Mouse (Mus musculus) liver, embryonic 11.5 days (tissue): ENCODE measurements around the gene Slc4a3. TPM values are rescaled to one million over a fixed set of nuclear protein-coding genes. Genes with fewer than 3 reads are reported as not detected.

Experiments used
- ATAC-seq: fragments of 200-750 bp; cut with Nextera tagmentation; replicated peaks from 2 replicates; pipeline ENCODE4 v1.8.0; 2017; ENCODE audit warnings: moderate number of reproducible peaks, mild to moderate bottlenecking, moderate TSS enrichment, moderate library complexity; ENCODE audit not compliant: low FRiP score
- DNase-seq: peaks from one replicate; pipeline ENCODE4 v3.0.0-alpha.2; 2017; ENCODE audit warnings: low spot score
- H3K27ac ChIP-seq: fragments of 300-500 bp; sonication (generic); 2 replicates; pipeline ENCODE4 v1.5.1; 2014; ENCODE audit warnings: mild to moderate bottlenecking, low read depth, low read length, control low read depth
- H3K27me3 ChIP-seq: fragments of 300-500 bp; sonication (generic); replicated peaks from 2 replicates; pipeline ENCODE4 v1.6.1; 2014; ENCODE audit warnings: low read length, mixed read lengths; ENCODE audit not compliant: control insufficient read depth, insufficient read depth
- H3K36me3 ChIP-seq: fragments of 300-500 bp; sonication (generic); 2 replicates; pipeline ENCODE4 v1.6.1; 2014; ENCODE audit warnings: mild to moderate bottlenecking, low read length, moderate library complexity, mixed read lengths; ENCODE audit not compliant: control insufficient read depth, insufficient read depth
- H3K4me1 ChIP-seq: fragments of 300-500 bp; sonication (generic); replicated peaks from 2 replicates; pipeline ENCODE4 v1.6.1; 2014; ENCODE audit warnings: low read length, mixed read lengths; ENCODE audit not compliant: control insufficient read depth, insufficient read depth
- H3K4me2 ChIP-seq: fragments of 300-500 bp; sonication (generic); 2 replicates; pipeline ENCODE4 v1.6.1; 2014; ENCODE audit warnings: mild to moderate bottlenecking, control low read depth, moderate library complexity
- H3K4me3 ChIP-seq: fragments of 300-500 bp; sonication (generic); 2 replicates; pipeline ENCODE4 v1.5.1; 2014; ENCODE audit warnings: low read depth, low read length, control low read depth
- H3K9ac ChIP-seq: fragments of 300-500 bp; sonication (generic); 2 replicates; pipeline ENCODE4 v1.6.1; 2014; ENCODE audit warnings: low read depth, low read length, control low read depth
- H3K9me3 ChIP-seq: fragments of 300-500 bp; sonication (generic); 2 replicates; pipeline ENCODE4 v1.6.1; 2016; ENCODE audit warnings: low read length, inconsistent platforms, mixed read lengths; ENCODE audit not compliant: control insufficient read depth
- WGBS: fragments of 180-500 bp; shearing (Covaris S2); extraction: QIAGEN DNeasy Blood & Tissue Kit; methylation state at CpG from one replicate; pipeline ENCODE4 v1.1.7; 2014; 5-methylcytosine and 5-hydroxymethylcytosine counted together
- polyA plus RNA-seq: library from polyadenylated mRNA; unstranded; fragments of >200 nt; fragmentation: Nextera tagmentation; extraction: Ambion mirVana; gene quantifications from 2 replicates; pipeline ENCODE4 v1.2.1, GENCODE M21; 2014

Gene Slc4a3
- polyA plus RNA-seq, 1 experiment from 2014 or later = 5.4 TPM

DNA sequence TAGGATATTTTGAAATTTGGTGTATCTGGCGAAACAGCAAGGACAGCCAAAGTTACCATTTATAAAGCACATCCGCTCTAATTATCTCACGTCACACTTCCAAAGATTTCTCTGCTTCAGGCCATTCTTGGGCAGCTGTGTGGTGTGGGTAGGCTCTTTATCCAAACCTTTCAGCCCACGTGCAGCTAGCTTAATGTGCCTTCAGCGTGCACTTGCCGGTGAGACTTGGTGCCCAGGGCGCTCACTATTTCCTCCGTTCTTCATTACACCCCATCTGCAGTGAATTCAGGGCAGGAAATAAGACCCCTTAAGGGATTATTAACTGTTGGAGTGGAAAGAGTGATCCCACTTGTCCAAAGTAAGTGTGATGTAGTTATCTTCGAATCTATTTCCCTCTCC is 63.2 kb downstream of the Slc4a3 start:
- WGBS = 83% methylated on average over 9 of the region's 9 CpGs
- Histone ChIP-seq H3K4me3 (no peak overlapping the region), H3K27me3 (no peaks in the 10 kb centered on the region), H3K27ac (no peak overlapping the region), H3K9me3 (no peaks in the 10 kb centered on the region), H3K9ac (no peak overlapping the region), H3K4me2 (no peak overlapping the region), H3K4me1 (no peaks in the 10 kb centered on the region), H3K36me3 (no peaks in the 10 kb centered on the region)
- no peak for ATAC-seq
- DNase-seq = no peak

DNA sequence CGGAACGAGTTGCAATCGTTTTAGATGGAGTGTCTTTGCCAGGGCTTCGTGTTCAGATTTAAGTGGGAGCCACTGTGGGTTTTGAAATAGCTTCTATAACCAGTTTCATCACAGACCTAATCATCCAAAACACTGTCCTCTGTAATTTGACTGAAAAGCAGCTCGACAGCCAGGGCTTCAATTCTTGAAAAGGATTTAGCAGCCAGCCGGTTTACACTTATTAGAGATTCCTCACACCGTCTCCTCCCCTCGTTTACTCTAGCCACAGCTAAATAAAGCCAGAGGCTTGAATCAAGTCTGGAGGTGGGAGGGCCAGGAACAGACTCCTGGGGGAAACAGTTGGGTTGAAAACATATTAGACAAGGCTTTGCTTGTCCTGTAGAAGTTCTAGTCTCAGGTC is 64.5 kb downstream of the Slc4a3 start:
- Histone ChIP-seq H3K9me3 (no peaks in the 10 kb centered on the region), H3K4me3 (no peak overlapping the region), H3K36me3 (no peaks in the 10 kb centered on the region), H3K27ac (no peak overlapping the region), H3K9ac (no peak overlapping the region), H3K27me3 (no peaks in the 10 kb centered on the region), H3K4me2 (no peak overlapping the region), H3K4me1 (no peaks in the 10 kb centered on the region)
- WGBS = 62% methylated on average over 8 of the region's 8 CpGs
- DNase-seq = no peak
- ATAC-seq = no peak

Other genes starting within 250 kb of the Slc4a3 start
- gene Dnpep, start 228.3 kb upstream of the Slc4a3 start, polyA plus RNA-seq = 83.7 and 98.7 TPM in 2 replicates
- gene Des, start 185.9 kb upstream of the Slc4a3 start, polyA plus RNA-seq = 13.3 and 14.5 TPM in 2 replicates
- gene Speg, start 171.0 kb upstream of the Slc4a3 start, polyA plus RNA-seq = 24.8 and 32.3 TPM in 2 replicates
- gene Gmppa, start 110.3 kb upstream of the Slc4a3 start, polyA plus RNA-seq = 64.0 and 69.1 TPM in 2 replicates
- gene Asic4, start 95.8 kb upstream of the Slc4a3 start, polyA plus RNA-seq = 0.56 and 0.65 TPM in 2 replicates
- gene Chpf, start 67.0 kb upstream of the Slc4a3 start, polyA plus RNA-seq = 17.7 and 17.9 TPM in 2 replicates
- 0.15 and 0.26 TPM in 2 replicates for gene Tmem198, start 66.7 kb upstream of the Slc4a3 start, polyA plus RNA-seq
- 42.5 and 45.6 TPM in 2 replicates for gene Obsl1, start 39.8 kb upstream of the Slc4a3 start, polyA plus RNA-seq
- 0.84 and 1.4 TPM in 2 replicates for gene Inha, start 39.2 kb upstream of the Slc4a3 start, polyA plus RNA-seq
- gene Stk11ip, start 24.7 kb upstream of the Slc4a3 start, polyA plus RNA-seq = 15.4 and 15.6 TPM in 2 replicates